Mouse (Mus musculus) embryo, embryonic 9.5 days (tissue): ENCODE measurements around the gene Serpinb9d.
"Not testable (repeated sequence)": the region's sequence is repeated elsewhere in the genome, so short reads cannot be mapped to it uniquely, and the experiment has no call there.

ENCODE experiments used
- DNase-seq: peaks from one replicate; pipeline ENCODE4 v3.0.0-alpha.2; 2017; ENCODE audit errors: extremely low spot score

The Serpinb9d gene

DNA sequence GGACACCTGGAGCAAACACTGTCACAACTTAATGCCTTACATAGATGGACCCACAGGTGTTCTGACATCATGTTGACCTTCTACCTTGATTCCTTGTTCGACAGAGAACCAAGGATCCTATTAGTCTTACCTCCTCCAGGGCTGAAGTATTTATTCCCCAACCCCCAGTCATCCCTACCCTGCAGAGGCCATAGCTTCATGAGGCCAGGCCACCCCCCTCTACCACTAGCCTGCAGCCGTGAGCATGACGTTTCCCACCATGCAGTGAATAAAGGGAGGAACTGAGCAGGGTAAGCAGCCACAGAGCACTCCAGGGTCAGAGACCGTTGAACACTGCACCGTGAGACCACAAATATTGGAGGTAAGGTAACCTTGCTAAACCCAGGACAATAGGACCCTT lies at the start of gene Serpinb9d:
Gene Serpinb9d (plus strand): TSS at position 301 of the 400 bp plus-strand sequence.
- no peak for DNase-seq

DNA sequence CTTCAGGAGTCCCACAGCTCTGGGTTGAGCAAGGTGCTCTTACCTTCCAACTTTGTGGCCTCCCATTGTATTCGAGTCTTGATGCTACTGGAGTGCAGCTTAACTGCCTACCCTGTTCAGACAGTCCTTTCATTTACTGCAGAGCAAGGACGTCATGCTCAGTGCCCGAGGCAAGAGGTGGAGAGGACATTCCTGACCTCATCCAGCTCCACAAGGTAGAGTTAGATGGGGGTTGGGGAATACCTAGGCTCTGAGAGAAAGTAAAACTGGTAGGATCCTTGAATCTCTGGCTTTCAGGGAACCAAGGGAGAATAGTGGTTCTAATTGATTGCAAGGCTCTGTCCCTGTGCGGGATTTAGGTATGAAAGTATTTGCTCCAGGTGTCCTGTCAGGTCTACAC lies 33.1 kb upstream of the Serpinb9d start, which contains the start of gene Serpinb9c:
Gene Serpinb9c (minus strand): TSS at position 101 of the 400 bp plus-strand sequence.
- DNase-seq = no peak

DNA sequence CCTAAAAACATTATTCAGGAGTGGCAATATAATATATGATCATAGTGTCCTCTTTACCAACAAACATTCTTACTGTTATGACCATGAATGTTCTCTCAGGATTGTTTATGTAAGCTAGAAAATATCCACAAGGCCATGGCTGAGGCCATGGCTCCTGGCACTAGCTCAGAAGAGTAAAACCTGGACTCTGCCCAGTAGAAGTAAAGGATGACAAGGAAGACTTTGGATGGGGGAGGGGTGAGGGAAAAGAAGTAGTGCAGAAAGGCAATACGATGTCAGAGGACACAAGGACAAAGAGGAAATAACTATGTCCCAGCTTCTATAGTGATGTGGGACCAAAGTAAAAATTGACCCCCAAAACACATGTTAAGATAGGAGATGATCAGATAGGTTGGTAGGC lies 2.3 kb upstream of the Serpinb9d start:
- DNase-seq = not testable (repeated sequence)

DNA sequence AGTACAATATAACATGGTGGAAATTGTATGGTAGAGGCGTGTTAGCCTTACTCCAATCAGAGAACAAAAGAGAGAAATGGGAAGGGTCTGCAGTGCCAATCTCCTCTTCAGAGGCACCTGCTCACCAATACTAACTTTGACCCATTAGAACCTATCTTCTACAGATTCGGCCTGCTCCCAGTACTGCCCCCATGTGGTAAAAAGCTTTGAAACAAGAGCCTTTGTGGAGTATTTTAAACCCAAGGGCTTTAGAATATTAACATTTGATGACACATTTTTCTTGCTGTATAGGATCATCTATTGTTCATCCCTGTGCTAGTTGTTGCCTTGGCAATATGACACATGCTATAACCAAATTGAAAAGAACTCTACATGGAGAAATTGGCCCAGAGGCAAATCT lies 7.0 kb downstream of the Serpinb9d start:
- DNase-seq = no peak

DNA sequence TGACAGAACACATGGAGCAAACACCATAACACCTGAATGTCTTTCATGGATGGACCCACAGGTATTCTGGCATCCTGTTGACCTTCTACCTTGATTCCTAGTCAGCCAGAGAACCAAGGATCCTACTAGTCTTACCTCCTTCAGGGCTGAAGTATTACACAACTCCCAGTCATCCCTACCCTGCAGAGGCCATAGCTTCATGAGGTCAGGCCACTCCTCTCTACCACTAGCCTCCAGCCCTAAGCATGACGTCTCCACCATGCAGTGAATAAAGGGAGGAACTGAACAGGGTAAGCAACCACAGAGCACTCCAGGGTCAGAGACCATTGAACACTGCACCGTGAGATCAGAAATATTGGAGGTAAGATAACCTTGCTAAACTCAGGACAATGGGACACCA lies 56.6 kb downstream of the Serpinb9d start, which contains the start of gene Serpinb9e:
Gene Serpinb9e (plus strand): TSS at position 301 of the 400 bp plus-strand sequence.
- not testable (repeated sequence) for DNase-seq
